Mouse (Mus musculus) ovary, postnatal 10 days (tissue): ENCODE measurements around the gene Garnl3.

Source experiments
- DNase-seq: peaks from one replicate; pipeline ENCODE4 v3.0.0; 2022; ENCODE audit warnings: low spot score

The Garnl3 gene

GRCm38 (mm10) chr2:33131500-33132092 is at the start of gene Garnl3:
Garnl3 (minus strand) TSS chr2:33131654.
- DNase-seq = peak; percentile 29

- DNase-seq = no peak
Observed at GRCm38 (mm10) chr2:33179930-33180630, 48.6 kb upstream of the Garnl3 start.

GRCm38 (mm10) chr2:33179171-33179929 is 47.9 kb upstream of the Garnl3 start:
- DNase-seq = no peak

- DNase-seq = no peak
Observed at GRCm38 (mm10) chr2:33178243-33178932, 46.9 kb upstream of the Garnl3 start.

DNA sequence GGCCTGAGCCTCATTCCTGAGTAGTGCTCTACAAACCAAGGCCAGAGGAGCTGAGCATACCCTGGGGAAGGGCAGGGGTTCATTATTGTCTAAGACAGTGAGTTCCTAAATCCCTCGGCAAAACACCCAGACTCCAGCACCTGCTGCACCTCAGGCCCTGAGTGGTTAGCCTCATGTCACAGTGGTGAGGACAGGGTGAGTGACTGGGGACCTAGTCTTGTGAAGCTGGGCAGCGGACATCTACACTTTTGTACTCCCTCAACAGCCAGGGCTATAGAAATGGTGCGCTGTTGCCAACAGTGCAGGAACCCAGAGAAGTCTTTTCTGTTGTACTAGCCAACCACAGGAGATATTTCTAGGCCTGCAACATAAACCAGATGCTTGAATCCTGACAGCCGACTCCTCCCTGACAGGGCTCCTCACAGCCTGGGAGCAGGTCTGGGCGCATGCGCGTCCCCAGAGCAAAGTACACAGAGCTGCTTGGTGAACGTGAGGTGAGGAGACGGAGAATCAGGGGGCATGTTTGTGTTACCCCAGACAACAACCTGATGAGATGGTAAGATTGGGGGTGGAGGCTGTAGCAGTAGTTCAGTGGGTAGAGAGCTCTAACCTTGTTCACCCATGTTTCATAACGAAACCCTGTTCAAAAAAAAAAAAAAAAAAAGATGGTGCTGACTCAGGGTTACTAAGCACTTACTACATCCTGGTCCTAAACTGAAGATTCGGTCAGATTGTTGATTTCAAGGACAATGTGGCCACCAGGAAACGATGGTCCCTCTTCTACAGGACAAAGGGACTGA is 46.2 kb upstream of the Garnl3 start:
- no peak for DNase-seq

DNA sequence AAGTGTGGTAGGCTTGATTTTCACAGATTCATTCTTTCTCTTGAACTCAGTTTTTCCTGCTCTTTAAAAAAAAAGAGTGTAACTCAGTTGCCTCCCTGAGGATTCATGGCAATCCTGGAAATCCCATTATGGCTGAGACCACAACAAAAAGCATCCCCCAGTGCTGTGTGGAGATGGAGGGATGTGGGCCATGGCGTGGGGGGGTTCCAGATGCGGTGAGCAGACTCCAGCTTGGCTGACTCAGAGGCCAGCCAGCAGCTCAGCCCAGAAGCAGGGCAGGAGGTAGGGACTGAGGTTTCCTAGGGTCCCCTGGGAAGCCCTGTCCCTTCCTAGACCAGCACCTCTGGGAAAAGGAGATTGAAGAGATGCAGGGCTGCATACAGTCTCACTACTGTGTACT is 45.5 kb upstream of the Garnl3 start:
- no peak for DNase-seq

DNA sequence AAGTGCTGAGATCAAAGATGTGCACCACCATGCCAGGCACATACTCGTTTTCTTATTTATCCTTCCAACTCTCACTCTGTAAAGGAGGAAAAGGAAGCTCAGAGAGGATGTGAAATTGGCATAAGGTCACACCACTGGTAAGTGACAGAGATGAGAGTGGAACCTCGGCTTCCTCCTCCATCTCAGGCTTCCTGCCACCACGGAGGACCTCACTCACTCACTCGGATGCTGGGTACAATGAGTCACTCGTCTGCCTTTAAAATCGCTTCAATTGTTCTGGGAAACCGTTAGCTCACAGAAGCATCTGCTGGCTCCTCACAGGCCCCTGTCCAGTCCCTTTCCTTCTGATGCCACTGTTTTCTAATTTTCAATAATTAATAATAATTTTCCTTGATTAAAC is 45.1 kb upstream of the Garnl3 start:
- no peak for DNase-seq

- DNase-seq = no peak
Observed at GRCm38 (mm10) chr2:33173686-33174085, 42.2 kb upstream of the Garnl3 start.

GRCm38 (mm10) chr2:33173126-33173525 is 41.7 kb upstream of the Garnl3 start:
- DNase-seq = no peak

DNA sequence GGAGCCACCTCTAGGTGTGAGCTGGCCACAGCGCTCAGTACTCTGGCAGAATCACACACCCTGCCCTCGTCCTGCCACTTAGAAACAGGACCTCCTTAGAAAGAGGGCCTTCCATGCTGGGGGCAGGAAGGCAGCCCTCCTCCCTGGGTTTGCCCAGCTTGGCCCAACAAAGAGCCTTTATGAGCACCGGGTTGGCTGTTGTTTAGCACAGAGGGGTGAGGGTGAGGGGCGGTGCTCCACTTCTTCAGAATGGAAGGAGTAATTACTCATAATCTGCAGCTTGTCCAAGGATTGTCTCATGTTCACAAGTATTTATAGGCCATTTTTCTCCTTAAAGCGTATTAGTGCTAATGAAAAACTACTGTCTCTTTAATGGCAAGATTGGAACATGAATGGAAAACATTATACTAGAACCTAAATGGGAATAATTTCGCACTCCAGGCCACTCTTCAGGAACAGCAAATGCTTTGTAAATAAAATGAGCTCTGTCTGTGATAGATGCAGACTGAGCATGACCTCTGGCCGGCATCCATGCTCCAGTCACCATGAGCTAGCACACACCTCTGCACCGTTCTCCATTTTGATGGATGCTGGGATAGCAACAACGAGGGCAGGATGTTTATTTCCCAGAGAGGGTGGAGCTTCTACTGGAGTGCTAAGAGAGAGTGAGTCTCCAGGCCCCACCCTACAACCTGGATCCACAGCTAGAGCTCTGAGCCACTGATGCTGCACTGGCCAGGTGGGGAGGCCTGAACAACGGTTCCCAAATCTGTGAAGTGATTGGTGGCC is 39.5 kb upstream of the Garnl3 start:
- no peak for DNase-seq

DNA sequence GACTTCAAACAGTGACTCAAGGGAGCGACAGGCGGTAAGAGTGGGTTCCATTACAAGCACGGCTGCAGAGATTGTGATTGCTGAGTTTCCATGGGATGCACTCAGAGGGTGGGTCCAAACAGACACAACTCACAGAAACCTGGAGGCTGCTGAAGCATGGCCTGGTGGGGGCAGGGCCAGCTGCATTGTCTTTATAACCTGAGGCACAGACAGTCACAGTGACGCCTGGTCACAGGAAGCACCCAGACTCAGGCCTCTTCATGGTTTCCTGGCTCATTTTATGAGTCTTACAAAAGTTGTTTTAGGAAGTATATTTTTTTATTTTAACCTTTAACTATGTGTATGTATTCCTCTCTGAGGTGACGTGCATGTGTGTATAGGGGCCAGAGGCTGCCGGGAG is 38.0 kb upstream of the Garnl3 start:
- no peak for DNase-seq

DNA sequence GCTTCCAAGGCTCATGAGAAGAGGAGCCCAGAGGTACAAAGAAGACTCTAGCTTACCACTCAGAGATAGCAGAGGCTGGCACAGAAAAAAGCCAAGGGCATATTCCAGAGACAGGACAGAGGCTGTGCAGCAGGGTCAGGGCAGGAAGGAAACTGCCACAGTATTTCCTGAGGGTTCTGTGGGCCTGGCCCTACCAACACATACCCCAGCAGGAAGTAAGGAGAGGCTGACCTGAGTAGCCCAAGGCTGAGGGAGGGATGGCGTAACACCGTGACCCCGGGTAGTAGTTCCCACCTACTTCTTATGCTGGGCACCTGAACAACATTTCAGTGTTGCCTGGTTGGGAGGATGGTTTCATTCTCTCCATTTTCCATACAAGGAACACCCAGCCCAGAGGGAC is 35.6 kb upstream of the Garnl3 start:
- no peak for DNase-seq

GRCm38 (mm10) chr2:33165710-33166374 is 34.4 kb upstream of the Garnl3 start:
- DNase-seq = no peak

GRCm38 (mm10) chr2:33165229-33165628 is 33.8 kb upstream of the Garnl3 start:
- no peak for DNase-seq

- DNase-seq = no peak
Observed at GRCm38 (mm10) chr2:33164646-33165045, 33.2 kb upstream of the Garnl3 start.

DNA sequence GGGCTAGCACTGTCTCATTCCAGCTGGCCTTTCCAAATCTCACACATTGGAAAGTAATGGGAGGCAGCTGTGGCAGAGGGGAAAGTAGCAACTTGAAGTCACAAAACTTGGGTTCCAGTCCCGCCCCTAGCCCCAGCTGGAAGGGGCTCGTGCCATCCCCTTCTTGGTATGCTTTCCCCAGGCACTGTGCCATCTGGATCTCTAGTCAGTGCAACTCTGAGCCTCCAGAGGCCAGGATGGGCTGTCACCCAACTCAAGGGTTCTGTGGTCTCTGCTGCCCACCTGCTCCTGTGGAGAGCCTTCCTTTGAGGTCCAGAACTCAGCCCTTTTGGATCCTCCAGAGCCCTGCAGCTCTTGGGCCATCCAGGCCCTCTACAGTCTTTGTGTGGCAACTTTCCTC is 30.7 kb upstream of the Garnl3 start:
- DNase-seq = no peak

DNA sequence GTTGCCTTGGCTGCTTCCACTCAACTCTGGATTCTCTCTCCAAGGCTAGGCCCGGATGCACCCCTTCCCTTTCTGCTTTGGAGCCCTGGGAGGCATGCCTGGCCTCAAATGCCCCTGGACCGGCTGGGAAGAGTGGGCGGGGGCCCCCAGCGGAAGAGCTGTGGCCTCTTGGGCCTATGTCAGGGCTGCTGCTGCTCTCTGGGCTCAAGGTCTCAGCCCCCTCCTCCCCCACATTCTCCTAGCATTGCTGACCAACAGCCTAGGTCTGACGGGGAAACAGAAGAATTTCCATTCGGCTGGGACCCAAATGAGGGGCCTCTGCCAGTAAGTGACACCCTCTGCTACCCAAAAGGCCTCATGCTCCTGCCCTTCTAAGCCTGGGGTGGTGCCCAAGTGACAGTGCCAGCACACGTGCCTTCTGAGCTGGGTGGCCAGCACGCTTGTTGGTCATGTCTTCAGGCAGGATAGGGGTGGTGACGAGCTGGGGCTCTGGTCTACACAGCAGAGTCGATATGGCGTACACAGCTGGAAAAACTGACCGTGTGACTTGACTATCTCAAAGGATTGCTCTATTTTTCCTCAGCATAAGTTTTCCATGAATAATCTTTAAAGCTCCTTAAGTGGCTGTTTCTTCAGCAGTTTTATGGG is 29.0 kb upstream of the Garnl3 start:
- no peak for DNase-seq

DNA sequence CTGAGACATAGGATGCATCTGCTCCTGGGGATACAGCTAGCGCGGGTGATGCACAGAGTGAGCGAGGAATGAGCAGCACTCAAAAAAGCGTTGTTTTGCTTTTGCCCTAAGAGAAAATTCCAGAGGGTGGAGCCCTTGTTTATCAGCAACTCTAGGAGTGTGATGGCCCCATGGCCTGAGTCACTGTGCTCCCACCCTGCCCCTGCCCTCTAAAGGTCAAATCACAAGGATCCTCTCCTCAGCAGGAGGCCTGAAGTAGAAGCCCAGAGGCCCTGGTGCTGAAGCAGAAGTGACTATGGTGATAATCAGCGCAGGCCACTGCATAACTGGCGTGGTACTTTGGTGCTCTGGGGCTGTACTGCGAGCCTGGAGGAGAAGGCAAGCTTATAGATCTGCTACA is 28.1 kb upstream of the Garnl3 start:
- DNase-seq = no peak

DNA sequence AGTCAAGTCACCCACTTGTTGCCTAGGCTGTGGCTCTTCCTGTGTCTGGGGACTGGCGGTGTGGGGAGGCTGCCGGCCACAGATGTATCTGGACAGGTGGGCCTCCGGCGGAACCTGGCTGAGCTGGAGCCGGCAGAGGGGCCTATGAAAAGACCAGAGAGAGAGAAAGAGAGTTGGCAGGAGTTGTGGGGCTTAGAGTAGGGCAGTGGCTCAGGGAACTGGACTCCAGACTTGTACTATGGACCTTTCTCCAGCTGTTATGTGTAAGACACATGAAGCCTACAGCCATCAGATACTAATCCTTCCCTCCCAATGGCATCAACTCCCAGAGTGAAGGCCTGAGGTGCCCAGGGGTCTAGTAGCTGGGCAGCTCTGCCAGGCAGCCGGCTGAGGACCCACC is 27.4 kb upstream of the Garnl3 start:
- DNase-seq = no peak

DNA sequence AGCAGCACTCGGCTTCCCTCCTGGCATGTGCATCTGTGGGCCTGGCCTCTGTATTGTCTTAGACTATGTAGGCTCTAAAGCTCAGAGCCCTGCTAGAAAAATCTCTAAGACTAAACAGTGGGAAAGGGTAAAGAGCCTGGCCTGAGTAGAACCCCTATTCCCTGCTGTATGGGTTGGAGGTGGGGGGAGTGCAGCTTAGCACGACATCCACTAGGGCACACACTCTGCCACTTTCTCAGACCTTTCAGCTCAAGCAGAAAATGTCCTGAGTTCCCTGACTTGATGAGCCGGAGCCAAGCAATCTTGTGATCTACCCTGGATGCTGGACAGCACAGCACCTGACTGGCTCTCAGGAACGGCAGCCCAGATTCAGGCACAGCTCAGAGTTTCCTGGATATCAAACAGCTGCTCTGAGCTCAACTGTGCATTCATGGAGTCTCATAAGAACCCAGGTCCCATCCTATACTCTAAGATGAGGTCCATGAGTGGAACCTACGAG is 24.9 kb upstream of the Garnl3 start:
- no peak for DNase-seq
